Mouse (Mus musculus) mesoderm, embryonic 11.5 days (tissue): ENCODE measurements around the gene Slc15a5.

Experiments
- DNase-seq: peaks from one replicate; pipeline ENCODE4 v3.0.0-alpha.2; 2012; ENCODE audit warnings: low read depth, low spot score

Slc15a5 gene

GRCm38 (mm10) chr6:137962836-137963235, 116.9 kb downstream of the Slc15a5 start:
- no peak for DNase-seq

- no peak for DNase-seq
Observed at GRCm38 (mm10) chr6:137960023-137960778, 119.5 kb downstream of the Slc15a5 start.

GRCm38 (mm10) chr6:137957630-137958029, 122.1 kb downstream of the Slc15a5 start:
- DNase-seq: no peak

- no peak for DNase-seq
Observed at GRCm38 (mm10) chr6:137956783-137957429, 122.8 kb downstream of the Slc15a5 start.

GRCm38 (mm10) chr6:137946520-137946919, 133.2 kb downstream of the Slc15a5 start:
- no peak for DNase-seq

GRCm38 (mm10) chr6:137940374-137941218, 139.1 kb downstream of the Slc15a5 start:
- DNase-seq: no peak

GRCm38 (mm10) chr6:137937541-137937940, 142.2 kb downstream of the Slc15a5 start:
- no peak for DNase-seq

GRCm38 (mm10) chr6:137936268-137936667, 143.4 kb downstream of the Slc15a5 start:
- DNase-seq: no peak

GRCm38 (mm10) chr6:137935857-137936256, 143.9 kb downstream of the Slc15a5 start:
- DNase-seq: no peak

- no peak for DNase-seq
Observed at GRCm38 (mm10) chr6:137935341-137935740, 144.4 kb downstream of the Slc15a5 start.

GRCm38 (mm10) chr6:137934545-137935298, 145.0 kb downstream of the Slc15a5 start:
- DNase-seq: peak; percentile 28
